In the genomic region with DNA sequence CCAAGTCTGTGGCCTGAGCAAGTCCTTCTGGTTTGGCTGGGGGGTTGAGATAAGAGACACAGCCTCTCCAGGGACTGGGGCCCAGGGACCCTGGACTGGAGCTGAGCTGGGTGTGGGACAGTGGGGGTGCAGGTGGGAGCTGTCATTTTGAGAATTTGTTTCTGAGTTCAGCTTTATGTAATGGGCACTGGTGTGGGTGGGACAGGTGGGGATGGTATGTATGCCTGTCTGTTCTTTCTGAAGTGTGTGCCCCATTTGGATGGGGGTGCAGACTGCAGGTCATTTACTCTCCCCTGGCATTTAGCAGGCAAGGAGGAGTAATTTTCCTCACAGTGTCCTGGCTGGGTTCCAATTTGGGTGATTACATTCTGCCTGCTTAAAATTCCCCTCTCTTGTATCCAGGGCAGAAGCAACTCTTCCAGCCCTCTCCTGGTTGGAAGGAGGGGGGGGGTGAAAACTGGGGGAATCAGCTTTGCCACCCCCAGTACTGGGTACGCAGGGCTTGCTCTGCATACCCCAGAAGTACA, we compare ENCODE assay signal across 11 mouse cellular contexts. TPM values are rescaled to one million over a fixed set of nuclear protein-coding genes. Genes with fewer than 3 reads are reported as not detected.
DNase-seq lines count a peak whose midpoint lies in the region; ATAC-seq lines count a peak whose summit lies in the region.
"Had no signal": no experiment of that assay in that cellular context is flagged by ENCODE, and none has a peak within 500 bp of the region (broad histone marks: within the 10 kb centered on the region; RNA-seq: fewer than 3 reads in every experiment).

No protein-coding gene starts in this region.

- peaks cover 11% of the 10 kb centered on the region for H3K27me3 ChIP-seq in liver, embryonic 11.5 days (replicated peaks; ENCODE audit: control insufficient read depth, insufficient read depth, low read length)
- H3K27me3 ChIP-seq in liver, embryonic 13.5 days = peaks cover 31% of the 10 kb centered on the region

- peaks cover 10% of the 10 kb centered on the region for H3K4me1 ChIP-seq in liver, embryonic 11.5 days (replicated peaks; ENCODE audit: control insufficient read depth, insufficient read depth, low read length)
- peaks cover 16% of the 10 kb centered on the region for H3K4me1 ChIP-seq in liver, embryonic 13.5 days (replicated peaks)

- 72% methylated on average over 1 of the region's 1 CpGs for WGBS in liver, embryonic 11.5 days
- 35% methylated on average over 1 of the region's 1 CpGs for WGBS in liver, embryonic 13.5 days (ENCODE audit: insufficient replicate concordance)

- no peak overlapping the region for H3K4me3 ChIP-seq in liver, embryonic 11.5 days (ENCODE audit: low read depth, low read length)
- H3K4me3 ChIP-seq in liver, embryonic 13.5 days (replicated peaks) = no peak overlapping the region
- H3K4me3 ChIP-seq: megakaryocyte, embryonic 14.5 days had no signal

- no peak for DNase-seq in frontal cortex, postnatal 25 days (ENCODE audit: low spot score in 2 of 2)
- DNase-seq in liver, embryonic 11.5 days (ENCODE audit: low spot score) = no peak
- no peak for DNase-seq in liver
- DNase-seq in brain, adult 2 months (ENCODE audit: low read depth, low spot score) = peak; percentile 75
- no peak for DNase-seq in liver, embryonic 13.5 days
- no peak for DNase-seq in B cell, adult 2 months
- DNase-seq: cerebellum, adult 9-11 months; kidney, adult 18-20 months had no signal

- H3K4me2 ChIP-seq in liver, embryonic 11.5 days = peak overlapping the region; percentile 26; the same call in 1 of the 2 replicates
- no peak overlapping the region for H3K4me2 ChIP-seq in liver, embryonic 13.5 days

- peak; percentile 53 for ATAC-seq in frontal cortex, adult (ENCODE audit: low TSS enrichment)
- ATAC-seq in liver, embryonic 11.5 days (replicated peaks; ENCODE audit: low FRiP score) = peak; percentile 76
- ATAC-seq in liver, embryonic 13.5 days (ENCODE audit: low read depth) = peak; percentile 45
- ATAC-seq in megakaryocyte, adult 5-6 weeks (ENCODE audit: poor library complexity, severe bottlenecking) = no peak

- H3K36me3 ChIP-seq in liver, embryonic 11.5 days (ENCODE audit: control insufficient read depth, insufficient read depth, low read length) = no peaks in the 10 kb centered on the region
- H3K36me3 ChIP-seq in liver, embryonic 13.5 days = no peaks in the 10 kb centered on the region

- no peaks in the 10 kb centered on the region for H3K9me3 ChIP-seq in liver, embryonic 11.5 days (ENCODE audit: control insufficient read depth, low read length)
- H3K9me3 ChIP-seq in liver, embryonic 13.5 days (replicated peaks) = no peaks in the 10 kb centered on the region

- no peak overlapping the region for H3K27ac ChIP-seq in liver, embryonic 11.5 days (ENCODE audit: low read depth, low read length)
- no peak overlapping the region for H3K27ac ChIP-seq in liver, embryonic 13.5 days

- H3K9ac ChIP-seq in liver, embryonic 11.5 days (ENCODE audit: low read depth, low read length) = no peak overlapping the region
- H3K9ac ChIP-seq in liver, embryonic 13.5 days = no peak overlapping the region

RNA-seq across cellular contexts. Expression of gene Vrk1, which starts 54.2 kb away (rescaled TPM):
- polyA plus RNA-seq in liver, embryonic 11.5 days (2014; fragmentation: Nextera tagmentation; extraction: Ambion mirVana) = 161 and 179 TPM in 2 replicates
- polyA plus RNA-seq in liver, embryonic 13.5 days (2015; fragmentation: Nextera tagmentation; extraction: Ambion mirVana) = 127 and 146 TPM in 2 replicates
- 133 and 142 TPM in 2 replicates for total RNA-seq in megakaryocyte, adult 5-6 weeks (2015)
- total RNA-seq in megakaryocyte, adult 5-6 weeks (2017) = 184 and 208 TPM in 2 replicates
